Mouse (Mus musculus): ENCODE measurements at regions not wholly inside any gene's neighbourhood (a gene's known extent, or its start where the extent isn't known, plus 50 kb on each side); places are given as distances from the start of the nearest gene placed in this dataset.
A peak's percentile ranks its signal among the peaks of the same experiment; 100 is the strongest.

- DNase-seq (ENCODE audit: low read depth, low spot score), result no peak
Measured at GRCm38 (mm10) chr19:37492572-37492971, 57.6 kb upstream of the Exoc6 start.

- DNase-seq (ENCODE audit: low read depth, low spot score), result no peak
Measured at GRCm38 (mm10) chr19:37493378-37493777, 56.8 kb upstream of the Exoc6 start.

GRCm38 (mm10) chr19:37493921-37494485, 56.2 kb upstream of the Exoc6 start:
- DNase-seq (ENCODE audit: low read depth, low spot score), result peak; percentile 16

- no peak for DNase-seq (ENCODE audit: low read depth, low spot score)
Measured at GRCm38 (mm10) chr19:37494806-37495205, 55.4 kb upstream of the Exoc6 start.

- DNase-seq (ENCODE audit: low read depth, low spot score), result no peak
Measured at GRCm38 (mm10) chr19:37495319-37496270, 54.6 kb upstream of the Exoc6 start.

- DNase-seq (ENCODE audit: low read depth, low spot score), result no peak
Measured at GRCm38 (mm10) chr19:37496759-37497158, 53.5 kb upstream of the Exoc6 start.

- no peak for DNase-seq (ENCODE audit: low read depth, low spot score)
Measured at GRCm38 (mm10) chr19:37497161-37497560, 53.1 kb upstream of the Exoc6 start.

GRCm38 (mm10) chr19:37498438-37498837, 51.8 kb upstream of the Exoc6 start:
- no peak for DNase-seq (ENCODE audit: low read depth, low spot score)
